Mouse (Mus musculus) forebrain, embryonic 14.5 days (tissue): ENCODE results near the gene Rps3. TPM values are rescaled to one million over a fixed set of nuclear protein-coding genes. Genes with fewer than 3 reads are reported as not detected.

Source experiments
- ATAC-seq: fragments of 200-750 bp; cut with Nextera tagmentation; 2 replicates; pipeline ENCODE4 v1.8.0; 2017; ENCODE audit warnings: mild to moderate bottlenecking, moderate library complexity
- DNase-seq: peaks from one replicate; pipeline ENCODE4 v3.0.0-alpha.2; 2015; ENCODE audit warnings: low spot score
- H3K27ac ChIP-seq: fragments of 300-500 bp; sonication (generic); 2 replicates; pipeline ENCODE4 v1.5.1; 2014; ENCODE audit warnings: low read depth, mild to moderate bottlenecking, control low read depth, low read length, moderate library complexity
- H3K27me3 ChIP-seq: fragments of 300-500 bp; sonication (generic); replicated peaks from 2 replicates; pipeline ENCODE4 v1.6.1; 2014; ENCODE audit warnings: low read length, control low read depth, mixed read lengths; ENCODE audit not compliant: control insufficient read depth, insufficient read depth
- H3K36me3 ChIP-seq: fragments of 300-500 bp; sonication (generic); 2 replicates; pipeline ENCODE4 v1.6.1; 2014; ENCODE audit warnings: low read length, control low read depth; ENCODE audit not compliant: control insufficient read depth, insufficient read depth
- H3K4me1 ChIP-seq: fragments of 300-500 bp; sonication (generic); 2 replicates; pipeline ENCODE4 v1.6.1; 2014; ENCODE audit warnings: antibody characterized with exemption, low read length, control low read depth; ENCODE audit not compliant: control insufficient read depth, insufficient read depth
- H3K4me2 ChIP-seq: fragments of 300-500 bp; sonication (generic); 2 replicates; pipeline ENCODE4 v1.6.1; 2014; ENCODE audit warnings: mild to moderate bottlenecking, control low read depth, low read length
- H3K4me3 ChIP-seq: fragments of 300-500 bp; sonication (generic); 2 replicates; pipeline ENCODE4 v1.5.1; 2014; ENCODE audit warnings: low read depth, low read length, control low read depth
- H3K9ac ChIP-seq: fragments of 300-500 bp; sonication (generic); 2 replicates; pipeline ENCODE4 v1.6.1; 2014; ENCODE audit warnings: mild to moderate bottlenecking, low read length, control low read depth, moderate library complexity
- H3K9me3 ChIP-seq: fragments of 300-500 bp; sonication (generic); replicated peaks from 2 replicates; pipeline ENCODE4 v1.6.1; 2016; ENCODE audit warnings: low read length, control low read depth, mixed read lengths; ENCODE audit not compliant: control insufficient read depth
- WGBS: fragments of 180-500 bp; shearing (Covaris S2); extraction: QIAGEN DNeasy Blood & Tissue Kit; methylation state at CpG from one replicate; pipeline ENCODE4 v1.1.7; 2014; 5-methylcytosine and 5-hydroxymethylcytosine counted together
- polyA plus RNA-seq: library from polyadenylated mRNA; unstranded; fragments of >200 nt; fragmentation: Nextera tagmentation; extraction: Ambion mirVana; gene quantifications from 2 replicates; pipeline ENCODE4 v1.2.1, GENCODE M21; 2014

Gene Rps3
- polyA plus RNA-seq, 1 experiment from 2014 or later: 687 TPM

- Histone ChIP-seq H3K27me3 (no peaks in the 10 kb centered on the region), H3K4me3 (no peak overlapping the region), H3K4me1 (0 out of 2 replicates have a peak, but pooled peaks cover 2% of the 10 kb centered on the region), H3K9ac (no peak overlapping the region), H3K9me3 (no peaks in the 10 kb centered on the region), H3K4me2 (no peak overlapping the region), H3K36me3 (peaks cover 11% of the 10 kb centered on the region; the same call in 1 of the 2 replicates), H3K27ac (no peak overlapping the region)
- no peak for ATAC-seq
- 90% methylated on average over 7 of the region's 7 CpGs for WGBS
- DNase-seq: no peak
Measured at GRCm38 (mm10) chr7:99452859-99453258, 30.7 kb downstream of the Rps3 start.

DNA sequence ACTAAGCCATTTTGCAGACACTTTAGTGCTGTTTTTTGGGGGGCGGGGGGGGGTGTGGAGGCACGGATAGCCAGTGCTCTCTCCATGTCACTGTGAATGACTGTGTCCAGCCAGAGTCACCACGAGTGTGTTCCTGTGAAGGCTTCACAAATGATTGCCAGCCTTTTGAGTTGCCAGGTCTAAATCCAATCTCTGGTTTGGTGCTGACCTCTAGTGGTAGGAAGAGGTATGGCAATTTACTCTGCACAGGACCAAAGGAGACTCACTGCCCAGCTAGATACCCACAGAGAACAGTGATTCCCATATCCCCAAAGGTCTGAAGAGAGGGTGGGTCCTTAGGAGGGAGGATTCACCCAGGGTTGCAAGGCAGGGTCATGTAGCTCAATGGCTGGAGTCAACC is 32.8 kb downstream of the Rps3 start:
- 0% methylated on average over 3 of the region's 3 CpGs for WGBS
- Histone ChIP-seq H3K9me3 (no peaks in the 10 kb centered on the region), H3K4me2 (no peak overlapping the region), H3K4me3 (no peak overlapping the region), H3K27ac (no peak overlapping the region), H3K27me3 (no peaks in the 10 kb centered on the region), H3K36me3 (peaks cover 5% of the 10 kb centered on the region; the same call in 1 of the 2 replicates), H3K4me1 (0 out of 2 replicates have a peak, but pooled peaks cover 2% of the 10 kb centered on the region), H3K9ac (no peak overlapping the region)
- peak; percentile 90 for DNase-seq
- ATAC-seq: peak; percentile 48

GRCm38 (mm10) chr7:99449751-99450150 is 33.8 kb downstream of the Rps3 start:
- Histone ChIP-seq H3K27me3 (no peaks in the 10 kb centered on the region), H3K36me3 (peaks cover 5% of the 10 kb centered on the region; the same call in 1 of the 2 replicates), H3K4me1 (0 out of 2 replicates have a peak, but pooled peaks cover 2% of the 10 kb centered on the region), H3K9me3 (no peaks in the 10 kb centered on the region), H3K4me3 (no peak overlapping the region), H3K4me2 (no peak overlapping the region), H3K27ac (peak overlapping the region; percentile 68), H3K9ac (no peak overlapping the region)
- 25% methylated on average over 3 of the region's 3 CpGs for WGBS
- ATAC-seq: peak; percentile 64
- peak; percentile 84 for DNase-seq

GRCm38 (mm10) chr7:99449063-99449462 is 34.5 kb downstream of the Rps3 start:
- no peak overlapping the region; the same call in 1 of the 2 replicates for H3K9ac ChIP-seq
- no peaks in the 10 kb centered on the region for H3K27me3 ChIP-seq
- no peak overlapping the region for H3K4me2 ChIP-seq
- no peaks in the 10 kb centered on the region for H3K9me3 ChIP-seq
- 0 out of 2 replicates have a peak, but pooled peaks cover 2% of the 10 kb centered on the region for H3K4me1 ChIP-seq
- WGBS: 54% methylated on average over 8 of the region's 8 CpGs
- H3K4me3 ChIP-seq: no peak overlapping the region
- DNase-seq (peak; percentile 37), ATAC-seq (peak; percentile 10; the same call in 1 of the 2 replicates)
- peak overlapping the region; percentile 68; the same call in 1 of the 2 replicates for H3K27ac ChIP-seq
- H3K36me3 ChIP-seq: peaks cover 3% of the 10 kb centered on the region; the same call in 1 of the 2 replicates

DNA sequence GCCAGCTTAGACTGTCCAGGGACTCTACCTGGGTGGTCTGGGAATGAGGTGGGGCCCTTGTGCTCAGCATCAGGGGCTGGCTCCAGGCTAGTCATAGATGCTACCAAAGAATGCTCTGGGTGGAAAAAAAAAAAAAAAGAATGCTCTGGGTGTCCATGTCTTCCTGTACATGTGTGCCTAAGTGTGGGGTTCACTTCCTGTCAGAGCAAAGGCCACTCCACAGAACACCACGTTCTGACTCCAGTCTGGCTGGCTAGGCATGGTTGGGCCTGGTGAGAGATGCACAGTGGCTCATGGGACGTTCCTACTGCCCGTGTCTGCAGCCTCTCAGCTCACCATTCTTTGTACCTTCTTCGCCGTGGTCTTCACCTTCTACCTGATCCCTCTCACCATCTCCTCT is 34.9 kb downstream of the Rps3 start:
- Histone ChIP-seq H3K9ac (no peak overlapping the region), H3K36me3 (peaks cover 3% of the 10 kb centered on the region; the same call in 1 of the 2 replicates), H3K27ac (peak overlapping the region; percentile 68; the same call in 1 of the 2 replicates), H3K4me1 (0 out of 2 replicates have a peak, but pooled peaks cover 2% of the 10 kb centered on the region), H3K9me3 (no peaks in the 10 kb centered on the region), H3K4me3 (no peak overlapping the region), H3K4me2 (no peak overlapping the region), H3K27me3 (no peaks in the 10 kb centered on the region)
- ATAC-seq (no peak), DNase-seq (no peak)
- 77% methylated on average over 5 of the region's 5 CpGs for WGBS

DNA sequence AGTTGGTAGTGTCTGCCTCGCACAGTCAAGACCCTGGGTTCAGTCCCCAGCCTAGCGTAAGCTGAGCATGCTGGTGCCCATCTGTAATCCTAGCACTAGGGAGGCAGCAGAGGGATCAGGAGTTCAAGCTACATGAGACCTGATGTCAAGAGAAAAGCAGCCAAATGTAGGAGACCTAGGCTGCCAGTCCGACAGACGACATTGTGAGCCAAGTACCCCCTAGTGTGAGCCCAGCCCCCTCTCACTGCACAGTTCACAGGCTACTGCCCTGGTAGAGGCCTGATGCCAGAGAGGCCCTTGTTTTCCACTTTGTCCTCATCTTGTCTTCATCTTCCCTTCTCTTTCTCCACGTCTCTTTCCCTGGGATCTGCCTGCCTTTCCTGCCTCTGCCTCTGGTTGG is 36.2 kb downstream of the Rps3 start:
- no peaks in the 10 kb centered on the region for H3K27me3 ChIP-seq
- H3K4me1 ChIP-seq: 0 out of 2 replicates have a peak, but pooled peaks cover 2% of the 10 kb centered on the region
- no peaks in the 10 kb centered on the region for H3K9me3 ChIP-seq
- no peak overlapping the region for H3K4me2 ChIP-seq
- H3K27ac ChIP-seq: no peak overlapping the region
- H3K4me3 ChIP-seq: no peak overlapping the region
- ATAC-seq (no peak), DNase-seq (no peak)
- no peak overlapping the region for H3K9ac ChIP-seq
- H3K36me3 ChIP-seq: peaks cover 3% of the 10 kb centered on the region; the same call in 1 of the 2 replicates
- 49% methylated on average over 5 of the region's 5 CpGs for WGBS

GRCm38 (mm10) chr7:99445833-99446232 is 37.7 kb downstream of the Rps3 start:
- 0 out of 2 replicates have a peak overlapping the region, but pooled peaks have one; percentile 2 for H3K9ac ChIP-seq
- H3K9me3 ChIP-seq: no peaks in the 10 kb centered on the region
- WGBS: 67% methylated on average over 2 of the region's 2 CpGs
- 0 out of 2 replicates have a peak, but pooled peaks cover 6% of the 10 kb centered on the region for H3K4me1 ChIP-seq
- H3K36me3 ChIP-seq: 0 out of 2 replicates have a peak, but pooled peaks cover 5% of the 10 kb centered on the region
- H3K4me2 ChIP-seq: no peak overlapping the region
- H3K27ac ChIP-seq: no peak overlapping the region
- DNase-seq: no peak
- no peak for ATAC-seq
- H3K27me3 ChIP-seq: no peaks in the 10 kb centered on the region
- H3K4me3 ChIP-seq: no peak overlapping the region

GRCm38 (mm10) chr7:99444012-99444411 is 39.5 kb downstream of the Rps3 start:
- ATAC-seq (no peak), DNase-seq (no peak)
- Histone ChIP-seq H3K9ac (no peak overlapping the region), H3K4me2 (no peak overlapping the region), H3K9me3 (no peaks in the 10 kb centered on the region), H3K27me3 (no peaks in the 10 kb centered on the region), H3K4me3 (no peak overlapping the region), H3K4me1 (0 out of 2 replicates have a peak, but pooled peaks cover 4% of the 10 kb centered on the region), H3K36me3 (0 out of 2 replicates have a peak, but pooled peaks cover 5% of the 10 kb centered on the region), H3K27ac (no peak overlapping the region)
- WGBS: 79% methylated on average over 6 of the region's 6 CpGs

- DNase-seq (no peak), ATAC-seq (no peak)
- Histone ChIP-seq H3K27ac (no peak overlapping the region), H3K36me3 (0 out of 2 replicates have a peak, but pooled peaks cover 5% of the 10 kb centered on the region), H3K9ac (no peak overlapping the region), H3K4me1 (0 out of 2 replicates have a peak, but pooled peaks cover 4% of the 10 kb centered on the region), H3K4me3 (no peak overlapping the region), H3K27me3 (no peaks in the 10 kb centered on the region), H3K4me2 (no peak overlapping the region), H3K9me3 (no peaks in the 10 kb centered on the region)
- WGBS: 62% methylated on average over 5 of the region's 5 CpGs
Measured at GRCm38 (mm10) chr7:99443164-99443563, 40.4 kb downstream of the Rps3 start.
